Comparison of ENCODE assay signal across 8 mouse cellular contexts in the genomic region with DNA sequence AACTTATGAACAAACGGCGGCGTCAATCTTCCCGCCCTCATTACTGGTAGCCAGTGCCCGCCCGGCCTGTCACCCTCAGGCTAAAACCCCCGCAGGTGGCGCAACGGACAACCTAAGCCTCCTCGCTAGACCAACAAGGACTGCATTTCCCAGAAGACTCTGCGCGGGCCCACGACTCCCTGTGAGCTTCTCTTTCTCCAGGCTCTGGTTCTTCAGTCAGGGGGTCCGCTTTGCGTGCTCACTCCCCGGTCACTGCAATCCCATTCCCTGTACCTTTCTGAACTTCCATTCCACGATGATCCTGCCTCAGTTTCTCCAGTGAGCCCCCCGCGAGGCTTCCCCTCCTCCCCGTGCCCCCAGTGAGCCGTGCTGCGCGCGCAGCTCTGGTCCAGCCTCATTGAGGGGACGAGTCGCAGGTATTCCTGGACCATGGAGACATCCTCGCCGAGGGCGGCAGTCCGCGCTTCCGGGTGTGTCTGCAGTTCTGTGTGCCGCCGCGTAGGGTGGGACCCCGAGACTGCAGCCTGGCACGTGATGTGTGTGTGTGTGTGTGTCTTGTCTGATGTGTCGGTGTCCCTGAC. TPM values are rescaled to one million over a fixed set of nuclear protein-coding genes. Genes with fewer than 3 reads are reported as not detected.
DNase-seq lines count a peak whose midpoint lies in the region; ATAC-seq and TF ChIP-seq lines count a peak whose summit lies in the region.

A gene (plus strand): TSS at position 228 of the 581 bp plus-strand sequence.

- DNase-seq in heart, embryonic 10.5 days (ENCODE audit: low spot score) = peak; percentile 90
- no peak for DNase-seq in heart, adult 9 months (ENCODE audit: low spot score in 2 of 2)
- DNase-seq in cerebellum, adult 11-12 months = peak; percentile 86
- peak; percentile 88 for DNase-seq in forebrain, postnatal 0 days
- peak; percentile 54 for DNase-seq in kidney, adult 9 months
- peak; percentile 67 for DNase-seq in limb, embryonic 14.5 days (ENCODE audit: low spot score)
- peak; percentile 91 for DNase-seq in midbrain, embryonic 14.5 days
- peak; percentile 77 for DNase-seq in telencephalon, adult 2 months (ENCODE audit: low read depth, low spot score)

- H3K9me3 ChIP-seq in heart, embryonic 10.5 days = no peaks in the 10 kb centered on the region
- H3K9me3 ChIP-seq in forebrain, postnatal 0 days (ENCODE audit: low read length) = no peaks in the 10 kb centered on the region
- no peaks in the 10 kb centered on the region for H3K9me3 ChIP-seq in limb, embryonic 14.5 days (ENCODE audit: control insufficient read depth, low read length)
- H3K9me3 ChIP-seq in midbrain, embryonic 14.5 days (ENCODE audit: control insufficient read depth, low read length) = no peaks in the 10 kb centered on the region

- peaks cover 45% of the 10 kb centered on the region for H3K4me1 ChIP-seq in heart, embryonic 10.5 days
- H3K4me1 ChIP-seq in forebrain, postnatal 0 days (ENCODE audit: insufficient read depth) = peaks cover 12% of the 10 kb centered on the region
- peaks cover 18% of the 10 kb centered on the region for H3K4me1 ChIP-seq in limb, embryonic 14.5 days (ENCODE audit: control insufficient read depth, insufficient read depth, low read length)
- peaks cover 20% of the 10 kb centered on the region for H3K4me1 ChIP-seq in midbrain, embryonic 14.5 days (ENCODE audit: control insufficient read depth, insufficient read depth, low read length)

- H3K27ac ChIP-seq in heart, embryonic 10.5 days = peak within 1 kb of the TSS; percentile 88
- H3K27ac ChIP-seq in forebrain, postnatal 0 days (ENCODE audit: low read depth, low read length) = peak within 1 kb of the TSS; percentile 98
- no peak within 1 kb of the TSS for H3K27ac ChIP-seq in limb, embryonic 14.5 days (replicated peaks; ENCODE audit: low read depth, low read length)
- H3K27ac ChIP-seq in midbrain, embryonic 14.5 days (replicated peaks; ENCODE audit: low read depth, low read length) = peak within 1 kb of the TSS; percentile 99

- TF ChIP-seq POLR2A in limb, embryonic 14.5 days (IDR thresholded peaks at IDR 0.05; ENCODE audit: borderline replicate concordance, extremely low read depth, insufficient read depth, insufficient read length) = no peak

- peaks cover 74% of the 10 kb centered on the region for H3K27me3 ChIP-seq in heart, embryonic 10.5 days (ENCODE audit: insufficient read depth, poor library complexity, severe bottlenecking)
- H3K27me3 ChIP-seq in forebrain, postnatal 0 days (ENCODE audit: insufficient read depth, low read length) = no peaks in the 10 kb centered on the region
- H3K27me3 ChIP-seq in limb, embryonic 14.5 days (ENCODE audit: control insufficient read depth, insufficient read depth, low read length) = no peaks in the 10 kb centered on the region
- no peaks in the 10 kb centered on the region for H3K27me3 ChIP-seq in midbrain, embryonic 14.5 days (ENCODE audit: control insufficient read depth, insufficient read depth, low read length)

- peak within 1 kb of the TSS; percentile 83 for H3K4me2 ChIP-seq in forebrain, postnatal 0 days (ENCODE audit: low read depth)
- peak within 1 kb of the TSS; percentile 68 for H3K4me2 ChIP-seq in limb, embryonic 14.5 days (replicated peaks; ENCODE audit: low read depth, low read length, severe bottlenecking)
- peak within 1 kb of the TSS; percentile 90 for H3K4me2 ChIP-seq in midbrain, embryonic 14.5 days (ENCODE audit: low read length)

- ATAC-seq in forebrain, postnatal 0 days = peak; percentile 50
- ATAC-seq in limb, embryonic 14.5 days (ENCODE audit: low FRiP score, low read depth) = peak; percentile 25; the same call in 1 of the 2 replicates
- ATAC-seq in midbrain, embryonic 14.5 days (ENCODE audit: low FRiP score, low TSS enrichment) = peak; percentile 57

- TF ChIP-seq CTCF in forebrain, postnatal 0 days (IDR thresholded peaks at IDR 0.05; ENCODE audit: low read depth) = peak; percentile 37

- peaks cover 8% of the 10 kb centered on the region; the same call in 1 of the 2 replicates for H3K36me3 ChIP-seq in heart, embryonic 10.5 days
- H3K36me3 ChIP-seq in forebrain, postnatal 0 days (ENCODE audit: insufficient read depth) = peaks cover 16% of the 10 kb centered on the region
- peaks cover 8% of the 10 kb centered on the region; the same call in 1 of the 2 replicates for H3K36me3 ChIP-seq in limb, embryonic 14.5 days (ENCODE audit: control insufficient read depth, insufficient read depth, low read length)
- H3K36me3 ChIP-seq in midbrain, embryonic 14.5 days (ENCODE audit: control insufficient read depth, insufficient read depth, low read length) = peaks cover 16% of the 10 kb centered on the region

- peak within 1 kb of the TSS; percentile 93 for H3K9ac ChIP-seq in forebrain, postnatal 0 days
- peak within 1 kb of the TSS; percentile 64 for H3K9ac ChIP-seq in limb, embryonic 14.5 days (ENCODE audit: low read depth, low read length, severe bottlenecking)
- H3K9ac ChIP-seq in midbrain, embryonic 14.5 days (replicated peaks; ENCODE audit: low read length) = peak within 1 kb of the TSS; percentile 88

- under 1% methylated on average over 38 of the region's 38 CpGs for WGBS in heart, embryonic 10.5 days
- WGBS in forebrain, postnatal 0 days = under 1% methylated on average over 38 of the region's 38 CpGs
- WGBS in limb, embryonic 14.5 days = 1% methylated on average over 38 of the region's 38 CpGs
- under 1% methylated on average over 38 of the region's 38 CpGs for WGBS in midbrain, embryonic 14.5 days

- H3K4me3 ChIP-seq in heart, embryonic 10.5 days = peak within 1 kb of the TSS; percentile 75
- H3K4me3 ChIP-seq in forebrain, postnatal 0 days (ENCODE audit: low read depth, low read length) = peak within 1 kb of the TSS; percentile 93
- peak within 1 kb of the TSS; percentile 56 for H3K4me3 ChIP-seq in limb, embryonic 14.5 days (replicated peaks; ENCODE audit: low read length)
- H3K4me3 ChIP-seq in midbrain, embryonic 14.5 days (replicated peaks; ENCODE audit: low read depth, low read length) = peak within 1 kb of the TSS; percentile 83

RNA-seq across cellular contexts. Expression of the gene that starts here (rescaled TPM):
- 0.57 and 1.8 TPM in 2 replicates for polyA plus RNA-seq in heart, embryonic 10.5 days (2016; fragmentation: Nextera tagmentation; extraction: Ambion mirVana)
- 128 and 144 TPM in 2 replicates for total RNA-seq in forebrain, postnatal 0 days (2014; rRNA removed)
- 8.9 and 12.5 TPM in 2 replicates for polyA plus RNA-seq in forebrain, postnatal 0 days (2015; fragmentation: Nextera tagmentation; extraction: Ambion mirVana)
- 46.2 and 70.5 TPM in 2 replicates for polyA plus RNA-seq in limb, embryonic 14.5 days (2012; rRNA removed)
- 1.8 and 2.8 TPM in 2 replicates for polyA plus RNA-seq in limb, embryonic 14.5 days (2014; fragmentation: Nextera tagmentation; extraction: Ambion mirVana)
- 25.2 and 30.2 TPM in 2 replicates for polyA plus RNA-seq in midbrain, embryonic 14.5 days (2014; fragmentation: Nextera tagmentation; extraction: Ambion mirVana)

Comparison
In these comparisons a context has a peak if more than half of its experiments do, and no peak if none do; other contexts are left out.
1. DNase-seq: peak in heart, embryonic 10.5 days (single experiment), cerebellum, adult 11-12 months (single experiment), forebrain, postnatal 0 days (single experiment), kidney, adult 9 months (single experiment), limb, embryonic 14.5 days (single experiment), midbrain, embryonic 14.5 days (single experiment) and telencephalon, adult 2 months (single experiment); none in heart, adult 9 months (0 of 2).
2. Peak in every context shown above with its lines, with median percentiles within 50 percentile points of each other: H3K4me3 ChIP-seq, ATAC-seq, H3K4me2 ChIP-seq and H3K9ac ChIP-seq.